Mouse (Mus musculus) ovary, adult 18-20 months (tissue): ENCODE data around the gene Stx1b.
"Not testable (repeated sequence)": the region's sequence is repeated elsewhere in the genome, so short reads cannot be mapped to it uniquely, and the experiment has no call there.

ENCODE experiments used
- DNase-seq: peaks from one replicate; pipeline ENCODE4 v3.0.0; 2022; ENCODE audit warnings: low spot score, mixed read lengths

Stx1b gene

GRCm38 (mm10) chr7:127776878-127777473, 47.4 kb downstream of the Stx1b start:
- peak; percentile 92 for DNase-seq

- peak; percentile 76 for DNase-seq
These were observed 47.9 kb downstream of the Stx1b start, which contains the start of gene Setd1a for GRCm38 (mm10) chr7:127776426-127776825. Setd1a (plus strand) TSS chr7:127776670.

GRCm38 (mm10) chr7:127775837-127776236, 48.5 kb downstream of the Stx1b start:
- DNase-seq = not testable (repeated sequence)

GRCm38 (mm10) chr7:127773664-127774384, 50.5 kb downstream of the Stx1b start:
- DNase-seq = no peak

- DNase-seq = no peak
These were observed 51.8 kb downstream of the Stx1b start for GRCm38 (mm10) chr7:127772557-127772956.

- no peak for DNase-seq
These were observed 52.3 kb downstream of the Stx1b start for GRCm38 (mm10) chr7:127772080-127772479.

- no peak for DNase-seq
These were observed 53.1 kb downstream of the Stx1b start for GRCm38 (mm10) chr7:127771262-127771661.

GRCm38 (mm10) chr7:127770039-127770905, 54.1 kb downstream of the Stx1b start:
- no peak for DNase-seq

GRCm38 (mm10) chr7:127769651-127770038, 54.7 kb downstream of the Stx1b start, which contains the start of gene Orai3:
Orai3 (plus strand) TSS chr7:127769815.
- DNase-seq = peak; percentile 84

- peak; percentile 93 for DNase-seq
These were observed 55.3 kb downstream of the Stx1b start for GRCm38 (mm10) chr7:127768997-127769593.

- no peak for DNase-seq
These were observed 55.9 kb downstream of the Stx1b start for GRCm38 (mm10) chr7:127768346-127768996.

- DNase-seq = no peak
These were observed 56.5 kb downstream of the Stx1b start for GRCm38 (mm10) chr7:127767671-127768345.

- DNase-seq = no peak
These were observed 57.3 kb downstream of the Stx1b start for GRCm38 (mm10) chr7:127766851-127767609.

- DNase-seq = no peak
These were observed 58.6 kb downstream of the Stx1b start for GRCm38 (mm10) chr7:127765756-127766155.

GRCm38 (mm10) chr7:127763642-127764041, 60.7 kb downstream of the Stx1b start:
- DNase-seq = no peak

- no peak for DNase-seq
These were observed 63.3 kb downstream of the Stx1b start for GRCm38 (mm10) chr7:127761026-127761425.

GRCm38 (mm10) chr7:127760478-127760877, 63.9 kb downstream of the Stx1b start:
- DNase-seq = no peak

GRCm38 (mm10) chr7:127759716-127760115, 64.6 kb downstream of the Stx1b start:
- no peak for DNase-seq
